Mouse (Mus musculus): ENCODE measurements at regions not wholly inside any gene's neighbourhood (a gene's known extent, or its start where the extent isn't known, plus 50 kb on each side); places are given as distances from the start of the nearest gene placed in this dataset.

DNA sequence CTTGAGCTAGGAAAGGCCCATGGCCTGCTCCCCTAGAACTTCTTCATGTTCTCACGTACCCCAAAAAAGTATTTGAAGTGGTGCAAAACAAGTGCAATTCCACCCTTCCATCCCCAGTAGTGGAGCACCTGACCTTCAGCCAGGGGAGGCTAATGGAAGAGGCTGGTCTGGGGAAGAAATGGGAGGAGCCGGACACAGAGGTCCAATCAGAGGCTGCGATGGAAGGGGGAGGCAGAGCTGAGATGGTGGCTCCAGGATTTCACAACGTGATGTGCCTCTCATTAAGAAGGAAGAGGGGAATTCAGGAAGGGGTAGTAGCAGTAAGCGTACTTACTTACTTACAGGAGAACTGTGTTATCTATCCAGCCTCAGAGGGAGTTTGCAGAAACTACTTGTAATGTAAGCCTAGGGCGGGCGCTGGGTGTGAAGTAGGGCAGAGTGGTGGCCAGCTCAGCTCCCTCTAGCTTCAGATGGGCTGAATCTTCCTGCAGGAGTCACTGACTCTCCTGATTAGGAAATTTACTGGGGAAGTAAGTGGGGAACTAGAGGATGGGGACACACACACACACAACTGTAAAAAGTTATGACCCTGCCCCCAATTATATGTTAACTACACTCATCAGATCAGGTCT is 87.6 kb upstream of the Pitx1 start:
- Histone ChIP-seq H3K4me1 (ENCODE audit: control insufficient read depth in 1 of 2, insufficient read depth in 2 of 2, low read length in 2 of 2) (no peaks in the 10 kb centered on the region), H3K27me3 (ENCODE audit: control insufficient read depth in 1 of 2, insufficient read depth in 2 of 2, low read length in 2 of 2) (no peaks in the 10 kb centered on the region), H3K9ac (ENCODE audit: control insufficient read depth, low read depth, low read length, poor library complexity, severe bottlenecking) (no peak overlapping the region), H3K27ac (ENCODE audit: control insufficient read depth, low read depth, low read length) (no peak overlapping the region), H3K9me3 (replicated peaks; ENCODE audit: insufficient read depth, low read length) (no peaks in the 10 kb centered on the region), H3K79me2 (ENCODE audit: control insufficient read depth, insufficient read depth, low read length, poor library complexity) (no peaks in the 10 kb centered on the region), H3K4me3 (ENCODE audit: control insufficient read depth in 1 of 2, insufficient read depth in 1 of 2, low read depth in 2 of 2, low read length in 2 of 2) (no peak overlapping the region), H3K36me3 (ENCODE audit: control insufficient read depth in 1 of 2, insufficient read depth in 2 of 2, low read length in 2 of 2) (no peaks in the 10 kb centered on the region)
- DNase-seq (ENCODE audit: low read depth, low spot score) = no peak
- no peak for TF ChIP-seq NRF1 (IDR thresholded peaks at IDR 0.05; ENCODE audit: insufficient read depth, low read depth, low read length, poor library complexity, severe bottlenecking)
- TF ChIP-seq MYC (IDR thresholded peaks at IDR 0.05; ENCODE audit: low read depth, low read length) = no peak
- no peak for TF ChIP-seq ZNF384 (IDR thresholded peaks at IDR 0.05; ENCODE audit: low read depth, low read length)
- TF ChIP-seq USF2 (IDR thresholded peaks at IDR 0.05; ENCODE audit: borderline replicate concordance in 1 of 2, insufficient read depth in 1 of 2, low read depth in 1 of 2, low read length in 2 of 2) = no peak
- no peak for TF ChIP-seq ETS1 (IDR thresholded peaks at IDR 0.05; ENCODE audit: low read depth, low read length)
- no peak for TF ChIP-seq MYB (IDR thresholded peaks at IDR 0.05; ENCODE audit: low read depth, low read length)
- TF ChIP-seq GATA1 (IDR thresholded peaks at IDR 0.05; ENCODE audit: low read depth, low read length) = no peak
- TF ChIP-seq HCFC1 (IDR thresholded peaks at IDR 0.05; ENCODE audit: low read depth, low read length) = no peak
- TF ChIP-seq E2F4 (IDR thresholded peaks at IDR 0.05; ENCODE audit: borderline replicate concordance, low read depth, low read length) = no peak
- TF ChIP-seq SIN3A (IDR thresholded peaks at IDR 0.05; ENCODE audit: low read length) = no peak
- no peak for TF ChIP-seq CHD1 (IDR thresholded peaks at IDR 0.05; ENCODE audit: low read depth, low read length)
- TF ChIP-seq ZC3H11A (IDR thresholded peaks at IDR 0.05; ENCODE audit: low read depth, low read length) = no peak
- no peak for TF ChIP-seq EP300 (IDR thresholded peaks at IDR 0.05; ENCODE audit: low read depth in 1 of 2, low read length in 2 of 2)
- no peak for TF ChIP-seq UBTF (IDR thresholded peaks at IDR 0.05; ENCODE audit: borderline replicate concordance, insufficient read depth, low read depth, low read length)
- no peak for TF ChIP-seq ZKSCAN1 (IDR thresholded peaks at IDR 0.05; ENCODE audit: low read depth, low read length)
- no peak for TF ChIP-seq CHD2 (IDR thresholded peaks at IDR 0.05; ENCODE audit: low read length)
- no peak for TF ChIP-seq KAT2A (conservative IDR thresholded peaks at IDR 0.05; ENCODE audit: low read depth, low read length)

GRCm38 (mm10) chr13:55917316-55917715 is 81.3 kb upstream of the Pitx1 start:
- no peaks in the 10 kb centered on the region for H3K4me1 ChIP-seq (ENCODE audit: control insufficient read depth in 1 of 2, insufficient read depth in 2 of 2, low read length in 2 of 2)
- TF ChIP-seq JUND (IDR thresholded peaks at IDR 0.05; ENCODE audit: low read depth, low read length) (no peak), MEF2A (IDR thresholded peaks at IDR 0.05; ENCODE audit: extremely low read depth, insufficient replicate concordance, low read depth, low read length, poor library complexity, severe bottlenecking) (no peak), POLR2AphosphoS2 (IDR thresholded peaks at IDR 0.05; ENCODE audit: low read length) (no peak), UBTF (IDR thresholded peaks at IDR 0.05; ENCODE audit: borderline replicate concordance, insufficient read depth, low read depth, low read length) (no peak), MAFK (IDR thresholded peaks at IDR 0.05; ENCODE audit: borderline replicate concordance, low read depth, low read length) (no peak), USF1 (IDR thresholded peaks at IDR 0.05; ENCODE audit: low read depth, low read length) (no peak), MYB (IDR thresholded peaks at IDR 0.05; ENCODE audit: low read depth, low read length) (no peak), EP300 (IDR thresholded peaks at IDR 0.05; ENCODE audit: low read depth in 1 of 2, low read length in 2 of 2) (no peak)
- no peaks in the 10 kb centered on the region for H3K9me3 ChIP-seq (replicated peaks; ENCODE audit: insufficient read depth, low read length)
- H3K4me3 ChIP-seq (ENCODE audit: control insufficient read depth in 1 of 2, insufficient read depth in 1 of 2, low read depth in 2 of 2, low read length in 2 of 2) = no peak overlapping the region
- H3K9ac ChIP-seq (ENCODE audit: control insufficient read depth, low read depth, low read length, poor library complexity, severe bottlenecking) = no peak overlapping the region
- no peaks in the 10 kb centered on the region for H3K27me3 ChIP-seq (ENCODE audit: control insufficient read depth in 1 of 2, insufficient read depth in 2 of 2, low read length in 2 of 2)
- no peaks in the 10 kb centered on the region for H3K79me2 ChIP-seq (ENCODE audit: control insufficient read depth, insufficient read depth, low read length, poor library complexity)
- no peak for DNase-seq (ENCODE audit: low read depth, low spot score)
- no peak overlapping the region for H3K27ac ChIP-seq (ENCODE audit: control insufficient read depth, low read depth, low read length)
- no peaks in the 10 kb centered on the region for H3K36me3 ChIP-seq (ENCODE audit: control insufficient read depth in 1 of 2, insufficient read depth in 2 of 2, low read length in 2 of 2)
